Comparison of ENCODE assay signal across 23 mouse cellular contexts in the genomic region with DNA sequence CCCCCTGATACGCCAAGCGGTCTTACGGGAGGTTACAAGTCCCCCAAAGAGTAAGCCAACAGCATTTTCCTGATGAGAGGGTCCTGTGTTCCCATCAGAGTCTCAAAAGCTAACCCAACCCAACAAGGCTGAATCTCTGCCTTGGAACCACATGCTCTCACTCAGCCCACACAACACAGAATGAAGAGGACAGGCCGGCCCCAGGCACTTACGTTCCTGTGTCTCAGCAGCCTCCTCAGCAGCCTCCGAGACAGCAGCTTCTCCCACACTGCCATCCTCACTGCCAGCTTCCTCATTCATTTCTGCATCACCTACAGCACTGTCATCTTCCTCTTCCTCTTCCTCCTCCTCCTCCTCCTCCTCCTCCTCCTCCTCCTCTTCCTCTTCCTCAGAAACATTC. TPM values are rescaled to one million over a fixed set of nuclear protein-coding genes. Genes with fewer than 3 reads are reported as not detected.
DNase-seq lines count a peak whose midpoint lies in the region; ATAC-seq and TF ChIP-seq lines count a peak whose summit lies in the region.
"Had no signal": no experiment of that assay in that cellular context is flagged by ENCODE, and none has a peak within 500 bp of the region (broad histone marks: within the 10 kb centered on the region; RNA-seq: fewer than 3 reads in every experiment).

No protein-coding gene starts in this region.

- WGBS in midbrain, embryonic 11.5 days, result 94% methylated on average over 6 of the region's 6 CpGs
- 90% methylated on average over 6 of the region's 6 CpGs for whole genome bisulfite sequencing in midbrain, embryonic 13.5 days

- no peak for TF ChIP-seq RAD21 in MEL (IDR thresholded peaks at IDR 0.05; ENCODE audit: low read depth, low read length)

- no peak for ATAC-seq in midbrain, embryonic 11.5 days (ENCODE audit: low FRiP score)
- ATAC-seq in midbrain, embryonic 13.5 days, result no peak
- ATAC-seq: CD4-positive, CD25-positive, alpha-beta regulatory T cell, adult 4 months; forebrain, embryonic 13.5 days; forebrain, embryonic 16.5 days; intestine, postnatal 0 days; Patski had no signal

- peak; percentile 45 for DNase-seq in midbrain, embryonic 11.5 days (ENCODE audit: low spot score, missing footprints)
- peak; percentile 23 for DNase-seq in MEL (ENCODE audit: low read depth, low spot score)
- DNase-seq in brain, adult 2 months (ENCODE audit: low read depth, low spot score), result peak; percentile 47
- no peak for DNase-seq in natural killer cell, adult 2 months (ENCODE audit: low spot score in 2 of 2)
- DNase-seq in heart, postnatal 10 days, result no peak
- DNase-seq: adrenal gland, postnatal 10 days; adrenal gland, postnatal 36 days; cerebellum, adult 11-12 months; cerebellum, adult 8-10 months; cerebellum, postnatal 10 days; cerebellum, postnatal 36 days; embryo, embryonic 11 days; gastrocnemius, postnatal 25 days; heart, postnatal 36 days had no signal

- H3K27ac ChIP-seq in midbrain, embryonic 11.5 days (ENCODE audit: low read depth, low read length), result no peak overlapping the region
- H3K27ac ChIP-seq in midbrain, embryonic 13.5 days, result no peak overlapping the region
- no peak overlapping the region for H3K27ac ChIP-seq in MEL (ENCODE audit: control insufficient read depth, low read depth, low read length)
- H3K27ac ChIP-seq: forebrain, embryonic 10.5 days; forebrain, embryonic 13.5 days; hindbrain, embryonic 15.5 days had no signal

- no peak overlapping the region for H3K4me3 ChIP-seq in midbrain, embryonic 11.5 days (ENCODE audit: low read depth, low read length)
- no peak overlapping the region for H3K4me3 ChIP-seq in midbrain, embryonic 13.5 days (replicated peaks)
- no peak overlapping the region for H3K4me3 ChIP-seq in MEL (ENCODE audit: control insufficient read depth in 1 of 2, insufficient read depth in 1 of 2, low read depth in 2 of 2, low read length in 2 of 2)
- H3K4me3 ChIP-seq: hindbrain, embryonic 15.5 days had no signal

- H3K27me3 ChIP-seq in midbrain, embryonic 11.5 days (ENCODE audit: control insufficient read depth, insufficient read depth, low read length), result no peaks in the 10 kb centered on the region
- H3K27me3 ChIP-seq in midbrain, embryonic 13.5 days, result no peaks in the 10 kb centered on the region
- no peaks in the 10 kb centered on the region for H3K27me3 ChIP-seq in MEL (ENCODE audit: control insufficient read depth in 1 of 2, insufficient read depth in 2 of 2, low read length in 2 of 2)
- H3K27me3 ChIP-seq: forebrain, embryonic 13.5 days; hindbrain, embryonic 15.5 days; Patski had no signal

- H3K4me1 ChIP-seq in midbrain, embryonic 11.5 days (ENCODE audit: control insufficient read depth, insufficient read depth, low read length), result peaks cover 8% of the 10 kb centered on the region; the same call in 1 of the 2 replicates
- H3K4me1 ChIP-seq in midbrain, embryonic 13.5 days (replicated peaks), result peaks cover 15% of the 10 kb centered on the region
- H3K4me1 ChIP-seq in MEL (ENCODE audit: control insufficient read depth in 1 of 2, insufficient read depth in 2 of 2, low read length in 2 of 2), result peaks cover 2 to 16% of the 10 kb centered on the region in 2 experiments; a peak in 3 of 4 replicates

- H3K9me3 ChIP-seq in midbrain, embryonic 11.5 days (ENCODE audit: control insufficient read depth, low read length), result no peaks in the 10 kb centered on the region
- no peaks in the 10 kb centered on the region for H3K9me3 ChIP-seq in midbrain, embryonic 13.5 days
- no peaks in the 10 kb centered on the region for H3K9me3 ChIP-seq in MEL (replicated peaks; ENCODE audit: insufficient read depth, low read length)
- H3K9me3 ChIP-seq: forebrain, embryonic 10.5 days; forebrain, embryonic 13.5 days; hindbrain, embryonic 15.5 days had no signal

- no peak overlapping the region for H3K4me2 ChIP-seq in midbrain, embryonic 11.5 days
- H3K4me2 ChIP-seq in midbrain, embryonic 13.5 days (replicated peaks), result no peak overlapping the region
- H3K4me2 ChIP-seq: heart, embryonic 11.5 days had no signal

- peaks cover 7% of the 10 kb centered on the region; the same call in 1 of the 2 replicates for H3K36me3 ChIP-seq in midbrain, embryonic 11.5 days (ENCODE audit: control insufficient read depth, insufficient read depth, low read length)
- peaks cover 38% of the 10 kb centered on the region for H3K36me3 ChIP-seq in midbrain, embryonic 13.5 days
- H3K36me3 ChIP-seq in MEL (ENCODE audit: control insufficient read depth in 1 of 2, insufficient read depth in 2 of 2, low read length in 2 of 2), result peaks cover 12 to 22% of the 10 kb centered on the region in 2 experiments

- TF ChIP-seq CTCF in MEL (IDR thresholded peaks at IDR 0.05 in 2 of 3, conservative IDR thresholded peaks at IDR 0.05 in 1 of 3; ENCODE audit: control insufficient read depth in 1 of 3, insufficient read depth in 1 of 3, low read depth in 2 of 3, low read length in 3 of 3, poor library complexity in 1 of 3, severe bottlenecking in 1 of 3), result no peak

- TF ChIP-seq EP300 in MEL (IDR thresholded peaks at IDR 0.05; ENCODE audit: low read depth in 1 of 2, low read length in 2 of 2), result no peak

- TF ChIP-seq POLR2A in MEL (IDR thresholded peaks at IDR 0.05; ENCODE audit: control insufficient read depth in 1 of 2, insufficient read depth in 1 of 2, low read depth in 1 of 2, low read length in 2 of 2, poor library complexity in 1 of 2), result no peak

- no peak overlapping the region for H3K9ac ChIP-seq in midbrain, embryonic 11.5 days (ENCODE audit: low read length)
- H3K9ac ChIP-seq in midbrain, embryonic 13.5 days (replicated peaks), result no peak overlapping the region
- no peak overlapping the region for H3K9ac ChIP-seq in MEL (ENCODE audit: control insufficient read depth, low read depth, low read length, poor library complexity, severe bottlenecking)
- H3K9ac ChIP-seq: hindbrain, embryonic 15.5 days had no signal

- H3K79me2 ChIP-seq in MEL (ENCODE audit: control insufficient read depth, insufficient read depth, low read length, poor library complexity), result peaks cover 27% of the 10 kb centered on the region

- intact Hi-C loops in heart, postnatal 10 days (cut with DNase I), result loop anchor here (5.0 kb wide), 1 partner anchor 126 kb away; no protein-coding TSS in a partner anchor

TF ChIP-seq in MEL, 35 proteins besides CTCF, POLR2A, EP300 and RAD21:
- TF ChIP-seq SMC3 (IDR thresholded peaks at IDR 0.05; ENCODE audit: low read depth, low read length) (no peak), UBTF (IDR thresholded peaks at IDR 0.05; ENCODE audit: borderline replicate concordance, insufficient read depth, low read depth, low read length) (no peak), CHD1 (IDR thresholded peaks at IDR 0.05; ENCODE audit: low read depth, low read length) (no peak), MXI1 (IDR thresholded peaks at IDR 0.05; ENCODE audit: low read depth, low read length) (no peak), E2F4 (IDR thresholded peaks at IDR 0.05; ENCODE audit: borderline replicate concordance, low read depth, low read length) (no peak), ETS1 (IDR thresholded peaks at IDR 0.05; ENCODE audit: low read depth, low read length) (no peak), TAL1 (IDR thresholded peaks at IDR 0.05; ENCODE audit: low read length) (no peak), SIN3A (IDR thresholded peaks at IDR 0.05; ENCODE audit: low read length) (no peak), MAFK (IDR thresholded peaks at IDR 0.05; ENCODE audit: borderline replicate concordance, low read depth, low read length) (no peak), NRF1 (IDR thresholded peaks at IDR 0.05; ENCODE audit: insufficient read depth, low read depth, low read length, poor library complexity, severe bottlenecking) (no peak)

RNA-seq across cellular contexts. Expression of gene Diexf, which starts 2.0 kb away (rescaled TPM):
- 8.5 and 10.7 TPM in 2 replicates for polyA plus RNA-seq in midbrain, embryonic 11.5 days (2014; fragmentation: Nextera tagmentation; extraction: Ambion mirVana)
- polyA plus RNA-seq in midbrain, embryonic 13.5 days (2015; fragmentation: Nextera tagmentation; extraction: Ambion mirVana), result 8.7 and 10.2 TPM in 2 replicates
- total RNA-seq in MEL (2012; rRNA removed), result 20.6 and 21.8 TPM in 2 replicates
- 10 to 100 TPM in 1 of 2 experiments, not detected in 1; 45.4 TPM for polyA plus RNA-seq in MEL (2012; ENCODE audit: insufficient read depth in 1 of 2, insufficient read length in 2 of 2, low read depth in 1 of 2, low replicate concordance in 2 of 2, missing spikeins in 1 of 2)
- 10 to 100 TPM in 1 of 2 experiments, 1 to 10 TPM in 1; 7.0 to 10.8 TPM for total RNA-seq in heart, postnatal 10 days (2021)

RNA-seq across cellular contexts. Expression of gene Irf6, which starts 24.9 kb away (rescaled TPM):
- polyA plus RNA-seq in midbrain, embryonic 11.5 days (2014; fragmentation: Nextera tagmentation; extraction: Ambion mirVana), result 1.5 and 2.8 TPM in 2 replicates
- 0.62 and 0.74 TPM in 2 replicates for polyA plus RNA-seq in midbrain, embryonic 13.5 days (2015; fragmentation: Nextera tagmentation; extraction: Ambion mirVana)
- 0.03 and 0.15 TPM in 2 replicates for total RNA-seq in MEL (2012; rRNA removed)
- polyA plus RNA-seq in MEL (2012; ENCODE audit: insufficient read depth in 1 of 2, insufficient read length in 2 of 2, low read depth in 1 of 2, low replicate concordance in 2 of 2, missing spikeins in 1 of 2), result under 1 TPM in 1 of 2 experiments, not detected in 1; 0.19 TPM
- total RNA-seq in heart, postnatal 10 days (2021), result 1 to 10 TPM; 4.1 to 4.6 TPM

RNA-seq across cellular contexts. Expression of gene A130010J15Rik, which starts 39.8 kb away (rescaled TPM):
- polyA plus RNA-seq in midbrain, embryonic 11.5 days (2014; fragmentation: Nextera tagmentation; extraction: Ambion mirVana), result 14.9 and 17.9 TPM in 2 replicates
- polyA plus RNA-seq in midbrain, embryonic 13.5 days (2015; fragmentation: Nextera tagmentation; extraction: Ambion mirVana), result 14.2 and 15.4 TPM in 2 replicates
- total RNA-seq in MEL (2012; rRNA removed), result 12.5 and 13.2 TPM in 2 replicates
- polyA plus RNA-seq in MEL (2012; ENCODE audit: insufficient read depth in 1 of 2, insufficient read length in 2 of 2, low read depth in 1 of 2, low replicate concordance in 2 of 2, missing spikeins in 1 of 2), result 1 to 10 TPM in 1 of 2 experiments, not detected in 1; 5.8 TPM
- total RNA-seq in heart, postnatal 10 days (2021), result 1 to 10 TPM; 5.5 to 6.1 TPM

Comparison
In these comparisons a context has a peak if more than half of its experiments do, and no peak if none do; other contexts are left out.
1. DNase-seq: peak in midbrain, embryonic 11.5 days (single experiment), MEL (single experiment) and brain, adult 2 months (single experiment); none in natural killer cell, adult 2 months (0 of 2) and heart, postnatal 10 days (0 of 2).